In the genomic region with DNA sequence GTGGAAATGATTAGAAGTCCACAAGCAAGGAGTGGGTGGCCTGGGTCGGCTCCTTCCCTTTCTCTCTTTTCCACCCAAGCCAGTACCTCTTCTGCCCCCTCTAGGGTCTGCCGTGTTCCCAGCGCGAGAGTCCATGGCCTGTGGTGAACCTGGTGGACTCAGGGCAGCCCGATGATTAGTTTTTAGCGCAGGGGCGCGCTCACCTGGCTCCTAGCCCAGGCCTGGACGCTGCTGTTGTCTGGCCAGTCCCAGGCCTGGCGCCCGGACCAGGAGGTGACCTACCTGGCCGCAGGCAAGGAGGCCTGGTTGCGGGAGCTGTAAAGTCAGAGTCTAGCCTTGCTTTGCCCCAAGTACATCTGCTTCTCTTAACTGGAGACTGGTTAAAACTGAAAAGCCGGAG, we compare ENCODE assay signal across 8 mouse cellular contexts. TPM values are rescaled to one million over a fixed set of nuclear protein-coding genes. Genes with fewer than 3 reads are reported as not detected.
DNase-seq lines count a peak whose midpoint lies in the region; ATAC-seq and TF ChIP-seq lines count a peak whose summit lies in the region.

A gene (minus strand): TSS at position 388 of the 400 bp plus-strand sequence.

- no peak for ATAC-seq in heart, embryonic 14.5 days (ENCODE audit: insufficient number of reproducible peaks, insufficient read depth, low FRiP score, low read depth)
- ATAC-seq in kidney, postnatal 0 days (replicated peaks; ENCODE audit: low FRiP score, low read depth) = no peak
- ATAC-seq in midbrain, postnatal 0 days (ENCODE audit: low FRiP score) = no peak

- no peaks in the 10 kb centered on the region for H3K27me3 ChIP-seq in C2C12 (ENCODE audit: control insufficient read depth, insufficient read depth, insufficient read length)
- no peaks in the 10 kb centered on the region for H3K27me3 ChIP-seq in heart, embryonic 14.5 days (ENCODE audit: control insufficient read depth, insufficient read depth, low read length)
- H3K27me3 ChIP-seq in kidney, postnatal 0 days (ENCODE audit: insufficient read depth, low read length) = no peaks in the 10 kb centered on the region
- no peaks in the 10 kb centered on the region for H3K27me3 ChIP-seq in midbrain, postnatal 0 days (ENCODE audit: insufficient read depth, low read length)

- DNase-seq in cerebellum, adult 9-11 months = peak; percentile 70
- DNase-seq in kidney, postnatal 0 days (ENCODE audit: low spot score) = no peak
- no peak for DNase-seq in midbrain, postnatal 0 days (ENCODE audit: low spot score)
- DNase-seq in frontal cortex, postnatal 36 days (ENCODE audit: low spot score in 2 of 2) = no peak
- no peak for DNase-seq in left cerebral cortex, adult 9 months (ENCODE audit: low spot score in 2 of 2)
- DNase-seq in urinary bladder, adult 2 months (ENCODE audit: low spot score) = no peak

- H3ac ChIP-seq in C2C12 (ENCODE audit: control insufficient read depth, insufficient read length, low read depth) = no peak within 1 kb of the TSS

- no peak for TF ChIP-seq CTCF in C2C12 (IDR thresholded peaks at IDR 0.05; ENCODE audit: control insufficient read depth, insufficient read depth, insufficient read length)
- TF ChIP-seq CTCF in kidney, postnatal 0 days (IDR thresholded peaks at IDR 0.05; ENCODE audit: low read depth) = no peak
- TF ChIP-seq CTCF in midbrain, postnatal 0 days (IDR thresholded peaks at IDR 0.05) = no peak

- H3K79me2 ChIP-seq in C2C12 (ENCODE audit: control insufficient read depth, insufficient read depth) = no peaks in the 10 kb centered on the region

- WGBS in heart, embryonic 14.5 days = 61% methylated on average over 14 of the region's 14 CpGs
- WGBS in kidney, postnatal 0 days = 68% methylated on average over 14 of the region's 14 CpGs
- WGBS in midbrain, postnatal 0 days = 72% methylated on average over 10 of the region's 14 CpGs

- no peak within 1 kb of the TSS for H3K27ac ChIP-seq in heart, embryonic 14.5 days (replicated peaks in 1 of 2; ENCODE audit: control insufficient read depth in 1 of 2, insufficient read depth in 1 of 2, low read depth in 2 of 2, low read length in 2 of 2)
- H3K27ac ChIP-seq in kidney, postnatal 0 days = peak within 1 kb of the TSS; percentile 31; the same call in 1 of the 2 replicates
- H3K27ac ChIP-seq in midbrain, postnatal 0 days (ENCODE audit: low read depth, low read length) = no peak within 1 kb of the TSS

- H3K4me3 ChIP-seq in C2C12 (ENCODE audit: insufficient read depth, poor library complexity, severe bottlenecking) = peak within 1 kb of the TSS; percentile 11
- H3K4me3 ChIP-seq in heart, embryonic 14.5 days (ENCODE audit: control insufficient read depth in 1 of 2, insufficient read depth in 1 of 2, low read depth in 1 of 2, low read length in 2 of 2) = peak within 1 kb of the TSS; percentile 33 to 37; a peak in 3 of 4 replicates
- 0 out of 2 replicates have a peak within 1 kb of the TSS, but pooled peaks have one; percentile 11 for H3K4me3 ChIP-seq in kidney, postnatal 0 days (replicated peaks; ENCODE audit: low read depth, low read length)
- peak within 1 kb of the TSS; percentile 24 for H3K4me3 ChIP-seq in midbrain, postnatal 0 days (ENCODE audit: low read depth, low read length)

- H3K4me1 ChIP-seq in heart, embryonic 14.5 days (ENCODE audit: control insufficient read depth in 2 of 2, insufficient read depth in 2 of 2, low read length in 2 of 2) = no peaks in the 10 kb centered on the region; a peak in 1 of 4 replicates
- no peaks in the 10 kb centered on the region for H3K4me1 ChIP-seq in kidney, postnatal 0 days (replicated peaks; ENCODE audit: insufficient read depth, low read length)
- no peaks in the 10 kb centered on the region for H3K4me1 ChIP-seq in midbrain, postnatal 0 days (ENCODE audit: insufficient read depth, low read length)

- no peaks in the 10 kb centered on the region for H3K79me3 ChIP-seq in C2C12 (ENCODE audit: low read depth)

- peak within 1 kb of the TSS; percentile 60 for H3K9ac ChIP-seq in heart, embryonic 14.5 days (ENCODE audit: low read length)
- 0 out of 2 replicates have a peak within 1 kb of the TSS, but pooled peaks have one; percentile 40 for H3K9ac ChIP-seq in kidney, postnatal 0 days (ENCODE audit: low read depth, low read length)
- no peak within 1 kb of the TSS for H3K9ac ChIP-seq in midbrain, postnatal 0 days (replicated peaks; ENCODE audit: low read length, poor library complexity, severe bottlenecking)

- H3K9me3 ChIP-seq in heart, embryonic 14.5 days (ENCODE audit: control insufficient read depth, low read length) = no peaks in the 10 kb centered on the region
- H3K9me3 ChIP-seq in kidney, postnatal 0 days (replicated peaks; ENCODE audit: low read length) = no peaks in the 10 kb centered on the region
- H3K9me3 ChIP-seq in midbrain, postnatal 0 days (ENCODE audit: low read length) = no peaks in the 10 kb centered on the region

- H3K4me2 ChIP-seq in heart, embryonic 14.5 days (ENCODE audit: low read length) = peak within 1 kb of the TSS; percentile 64
- H3K4me2 ChIP-seq in kidney, postnatal 0 days (ENCODE audit: low read length) = peak within 1 kb of the TSS; percentile 49
- peak within 1 kb of the TSS; percentile 45 for H3K4me2 ChIP-seq in midbrain, postnatal 0 days (ENCODE audit: low read depth, low read length, poor library complexity, severe bottlenecking)

- H3K36me3 ChIP-seq in C2C12 (ENCODE audit: control insufficient read depth, insufficient read depth) = no peaks in the 10 kb centered on the region
- no peaks in the 10 kb centered on the region for H3K36me3 ChIP-seq in heart, embryonic 14.5 days (ENCODE audit: control insufficient read depth, insufficient read depth, low read length)
- no peaks in the 10 kb centered on the region for H3K36me3 ChIP-seq in kidney, postnatal 0 days (ENCODE audit: insufficient read depth, low read length)
- H3K36me3 ChIP-seq in midbrain, postnatal 0 days (ENCODE audit: insufficient read depth, low read length) = no peaks in the 10 kb centered on the region

TF ChIP-seq in C2C12, 6 proteins besides CTCF, POLR2A, EP300 and RAD21:
- TF ChIP-seq USF1 (IDR thresholded peaks at IDR 0.05; ENCODE audit: low read depth) (no peak), MAX (IDR thresholded peaks at IDR 0.05) (no peak), CEBPB (IDR thresholded peaks at IDR 0.05; ENCODE audit: low read depth) (no peak), MYOG (IDR thresholded peaks at IDR 0.05; ENCODE audit: control insufficient read depth, extremely low read depth, insufficient read length) (no peak), MYOD1 (IDR thresholded peaks at IDR 0.05; ENCODE audit: control insufficient read depth, insufficient read length, low read depth) (no peak), FOSL1 (IDR thresholded peaks at IDR 0.05; ENCODE audit: insufficient read depth, low read length, poor library complexity, severe bottlenecking) (no peak)

RNA-seq across cellular contexts. Expression of the gene that starts here (rescaled TPM):
- 0.08 TPM for polyA plus RNA-seq in C2C12 (2012; fragmentation: generic; extraction: Trizol)
- polyA plus RNA-seq in heart, embryonic 14.5 days (2014; fragmentation: Nextera tagmentation; extraction: Ambion mirVana) = 0.54 and 0.74 TPM in 2 replicates
- 1.5 and 2.3 TPM in 2 replicates for polyA plus RNA-seq in kidney, postnatal 0 days (2015; fragmentation: Nextera tagmentation; extraction: Ambion mirVana)
- not detected in 2 replicates for total RNA-seq in midbrain, postnatal 0 days (2014; rRNA removed)
- polyA plus RNA-seq in midbrain, postnatal 0 days (2015; fragmentation: Nextera tagmentation; extraction: Ambion mirVana) = 0.07 and 0.13 TPM in 2 replicates
- 1.1 and 1.6 TPM in 2 replicates for polyA plus RNA-seq in urinary bladder, adult 2 months (2012; rRNA removed)
